Mouse (Mus musculus) limb, embryonic 12.5 days (tissue): Measurements from ENCODE around the gene Ifnlr1. TPM values are rescaled to one million over a fixed set of nuclear protein-coding genes. Genes with fewer than 3 reads are reported as not detected.
"Not testable (repeated sequence)": the region's sequence is repeated elsewhere in the genome, so short reads cannot be mapped to it uniquely, and the experiment has no call there.

Experiments
- ATAC-seq: fragments of 200-750 bp; cut with Nextera tagmentation; 2 replicates; pipeline ENCODE4 v1.8.0; 2017; ENCODE audit warnings: low read depth, moderate TSS enrichment; ENCODE audit not compliant: insufficient number of reproducible peaks, insufficient read depth, low FRiP score, low TSS enrichment
- H3K27ac ChIP-seq: fragments of 300-500 bp; sonication (generic); 2 replicates; pipeline ENCODE4 v1.5.1; 2016; ENCODE audit warnings: mild to moderate bottlenecking, moderate library complexity
- H3K27me3 ChIP-seq: fragments of 300-500 bp; sonication (generic); 2 replicates; pipeline ENCODE4 v1.6.1; 2016; ENCODE audit warnings: mild to moderate bottlenecking, moderate library complexity
- H3K36me3 ChIP-seq: fragments of 300-500 bp; sonication (generic); 2 replicates; pipeline ENCODE4 v1.6.1; 2016; ENCODE audit warnings: mild to moderate bottlenecking, moderate library complexity
- H3K4me1 ChIP-seq: fragments of 300-500 bp; sonication (generic); replicated peaks from 2 replicates; pipeline ENCODE4 v1.6.1; 2016
- H3K4me2 ChIP-seq: fragments of 300-500 bp; sonication (generic); 2 replicates; pipeline ENCODE4 v1.6.1; 2016; ENCODE audit warnings: mild to moderate bottlenecking, moderate library complexity
- H3K4me3 ChIP-seq: fragments of 300-500 bp; sonication (generic); replicated peaks from 2 replicates; pipeline ENCODE4 v1.5.1; 2016; ENCODE audit warnings: mild to moderate bottlenecking
- H3K9ac ChIP-seq: fragments of 300-500 bp; sonication (generic); replicated peaks from 2 replicates; pipeline ENCODE4 v1.6.1; 2016; ENCODE audit warnings: mild to moderate bottlenecking, moderate library complexity
- H3K9me3 ChIP-seq: fragments of 300-500 bp; sonication (generic); 2 replicates; pipeline ENCODE4 v1.6.1; 2016; ENCODE audit warnings: mild to moderate bottlenecking, moderate library complexity
- WGBS: fragments of 180-500 bp; shearing (Covaris S2); methylation state at CpG from one replicate; pipeline ENCODE4 v1.1.7; 2016; 5-methylcytosine and 5-hydroxymethylcytosine counted together
- polyA plus RNA-seq: library from polyadenylated mRNA; unstranded; fragments of >200 nt; fragmentation: Nextera tagmentation; extraction: Ambion mirVana; gene quantifications from 2 replicates; pipeline ENCODE4 v1.2.1, GENCODE M21; 2016

Gene Ifnlr1
- polyA plus RNA-seq, 1 experiment from 2014 or later, result 0.81 TPM

DNA sequence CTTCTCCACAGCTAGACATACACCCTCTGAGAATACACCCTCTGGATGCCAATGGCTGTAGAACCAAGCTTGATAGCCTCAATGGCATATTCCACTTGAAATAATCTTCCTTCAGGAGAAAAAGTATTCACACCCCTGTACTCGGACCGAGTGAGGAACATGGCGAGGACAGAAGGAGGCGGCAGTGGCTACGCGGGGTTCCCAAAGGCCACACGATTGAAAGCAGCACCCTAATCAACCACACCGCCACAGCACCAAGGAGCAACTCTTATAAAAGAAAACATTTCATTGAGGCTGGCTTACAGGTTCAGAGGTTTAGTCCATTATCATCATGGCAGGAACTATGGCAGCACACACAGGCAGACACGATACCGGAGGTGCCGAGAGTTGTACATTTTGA is 30.4 kb downstream of the Ifnlr1 start:
- H3K27ac ChIP-seq, H3K4me3 ChIP-seq, H3K9ac ChIP-seq, H3K27me3 ChIP-seq, ATAC-seq, H3K4me2 ChIP-seq, H3K36me3 ChIP-seq, H3K4me1 ChIP-seq: not testable (repeated sequence)
- WGBS, result 96% methylated on average over 11 of the region's 11 CpGs
- H3K9me3 ChIP-seq, result 0 out of 2 replicates have a peak, but pooled peaks cover 12% of the 10 kb centered on the region

DNA sequence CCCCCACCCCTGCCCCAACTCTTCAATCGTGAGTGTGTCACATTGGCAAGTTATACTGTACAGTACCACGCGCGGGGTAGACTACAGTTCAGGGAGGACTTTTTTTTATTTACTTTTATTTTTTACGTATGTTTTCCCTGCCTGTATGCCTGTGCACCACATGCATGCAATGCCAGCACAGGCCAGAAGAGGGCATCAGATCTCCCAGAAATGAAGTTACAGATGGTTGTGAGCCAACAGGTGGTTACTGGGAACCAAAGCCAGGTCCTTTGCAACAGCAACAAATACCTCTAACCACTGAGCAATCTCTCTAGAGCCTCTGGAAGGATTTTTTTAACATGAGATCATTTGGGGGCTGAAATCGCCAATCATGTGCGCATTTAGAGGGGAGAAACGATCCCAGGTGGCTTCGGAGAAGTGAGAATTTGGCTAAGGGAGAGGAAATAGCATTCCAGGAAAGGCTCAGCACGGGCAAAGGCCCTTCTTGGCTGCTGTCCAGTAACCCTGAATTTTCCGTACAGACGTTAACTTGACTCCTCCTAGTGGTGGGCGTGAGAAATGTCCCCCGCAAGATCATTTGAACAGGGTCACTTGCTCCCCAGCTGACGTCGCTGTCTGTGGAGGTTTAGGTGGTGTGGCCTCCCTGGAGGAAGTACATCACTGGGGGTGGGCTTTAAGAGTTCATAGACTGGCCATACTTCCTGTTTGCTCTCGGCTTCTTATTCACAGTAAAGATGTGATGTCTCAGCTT is 36.6 kb downstream of the Ifnlr1 start:
- Histone ChIP-seq H3K4me2 (no peak overlapping the region), H3K9me3 (peaks cover 20% of the 10 kb centered on the region), H3K4me3 (no peak overlapping the region), H3K9ac (no peak overlapping the region), H3K27ac (no peak overlapping the region), H3K27me3 (no peaks in the 10 kb centered on the region), H3K36me3 (no peaks in the 10 kb centered on the region), H3K4me1 (no peaks in the 10 kb centered on the region)
- 76% methylated on average over 17 of the region's 17 CpGs for WGBS
- ATAC-seq, result no peak

DNA sequence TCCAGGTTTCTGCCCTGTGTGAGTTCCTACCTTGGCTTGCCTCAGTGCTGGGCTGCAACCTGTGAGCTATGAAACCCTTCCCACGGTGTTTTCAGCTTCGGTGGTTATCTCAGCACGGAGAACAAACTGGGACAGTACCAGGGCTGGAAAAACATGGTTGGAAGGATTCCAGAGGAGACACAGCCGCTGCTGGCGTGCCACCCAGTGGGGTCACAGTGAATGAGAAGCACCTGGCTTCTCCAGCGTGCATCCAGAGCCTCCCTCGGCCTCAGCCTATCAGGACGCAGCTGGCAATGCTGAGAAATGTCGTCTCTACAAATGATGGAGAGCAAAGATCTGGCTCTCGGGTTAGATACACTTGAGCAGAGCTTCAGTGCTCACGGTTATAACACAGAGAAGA is 40.3 kb downstream of the Ifnlr1 start:
- 75% methylated on average over 11 of the region's 11 CpGs for WGBS
- no peak overlapping the region for H3K4me2 ChIP-seq
- H3K4me3 ChIP-seq, result no peak overlapping the region
- no peak overlapping the region for H3K27ac ChIP-seq
- no peaks in the 10 kb centered on the region for H3K4me1 ChIP-seq
- no peaks in the 10 kb centered on the region for H3K27me3 ChIP-seq
- no peak for ATAC-seq
- H3K36me3 ChIP-seq, result no peaks in the 10 kb centered on the region
- no peak overlapping the region for H3K9ac ChIP-seq
- H3K9me3 ChIP-seq, result peaks cover 8% of the 10 kb centered on the region

DNA sequence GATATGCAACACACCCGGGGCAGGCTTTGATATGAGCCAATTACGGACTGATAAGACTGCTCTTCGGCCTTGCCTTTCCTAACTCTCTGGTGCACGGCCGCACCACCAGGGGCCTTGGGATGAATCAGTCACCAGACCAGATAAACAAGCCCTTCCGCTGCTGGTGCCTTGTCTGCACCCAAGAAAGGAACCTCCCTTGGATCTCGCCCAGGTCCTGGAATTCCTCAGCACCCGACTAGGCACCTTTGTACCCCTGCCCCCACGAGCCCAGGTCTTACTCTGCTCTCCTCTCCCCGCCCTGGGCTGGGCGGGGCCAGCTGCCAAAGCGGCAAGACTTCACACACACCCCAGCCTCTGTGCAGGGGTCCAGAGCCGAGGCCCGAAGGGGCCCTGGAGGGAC is 41.7 kb downstream of the Ifnlr1 start, which contains the start of gene Il22ra1:
Gene Il22ra1 (plus strand): TSS at position 356 of the 400 bp plus-strand sequence.
- Histone ChIP-seq H3K9me3 (peaks cover 4% of the 10 kb centered on the region), H3K36me3 (no peaks in the 10 kb centered on the region), H3K27ac (no peak within 1 kb of the TSS), H3K4me2 (no peak within 1 kb of the TSS), H3K9ac (no peak within 1 kb of the TSS), H3K4me1 (no peaks in the 10 kb centered on the region), H3K4me3 (no peak within 1 kb of the TSS), H3K27me3 (no peaks in the 10 kb centered on the region)
- no peak for ATAC-seq
- 31% methylated on average over 14 of the region's 14 CpGs for WGBS

DNA sequence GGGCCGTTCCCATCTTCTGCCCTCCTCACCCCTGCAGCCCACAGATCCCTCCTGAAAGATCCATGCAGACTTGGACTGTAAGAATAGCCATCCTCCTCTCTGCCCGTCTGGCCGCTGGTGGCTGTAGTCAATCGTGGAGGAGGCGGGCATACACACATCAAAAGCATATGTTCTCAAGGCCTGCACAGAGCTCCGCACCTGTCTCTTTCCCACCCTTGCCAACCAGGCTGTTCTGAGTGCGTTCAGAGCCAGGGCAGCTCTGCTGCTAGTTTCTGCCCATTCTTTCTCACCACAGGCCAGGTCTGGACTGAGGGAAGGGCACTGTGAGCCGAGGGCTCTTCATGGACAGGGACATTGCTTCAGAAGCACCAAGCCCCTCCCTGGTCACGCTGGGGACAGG is 44.1 kb downstream of the Ifnlr1 start:
- Histone ChIP-seq H3K27ac (no peak overlapping the region), H3K9me3 (peaks cover 9% of the 10 kb centered on the region; the same call in 1 of the 2 replicates), H3K4me3 (no peak overlapping the region), H3K4me1 (no peaks in the 10 kb centered on the region), H3K4me2 (no peak overlapping the region), H3K27me3 (no peaks in the 10 kb centered on the region), H3K36me3 (no peaks in the 10 kb centered on the region), H3K9ac (no peak overlapping the region)
- WGBS, result 57% methylated on average over 9 of the region's 9 CpGs
- no peak for ATAC-seq

DNA sequence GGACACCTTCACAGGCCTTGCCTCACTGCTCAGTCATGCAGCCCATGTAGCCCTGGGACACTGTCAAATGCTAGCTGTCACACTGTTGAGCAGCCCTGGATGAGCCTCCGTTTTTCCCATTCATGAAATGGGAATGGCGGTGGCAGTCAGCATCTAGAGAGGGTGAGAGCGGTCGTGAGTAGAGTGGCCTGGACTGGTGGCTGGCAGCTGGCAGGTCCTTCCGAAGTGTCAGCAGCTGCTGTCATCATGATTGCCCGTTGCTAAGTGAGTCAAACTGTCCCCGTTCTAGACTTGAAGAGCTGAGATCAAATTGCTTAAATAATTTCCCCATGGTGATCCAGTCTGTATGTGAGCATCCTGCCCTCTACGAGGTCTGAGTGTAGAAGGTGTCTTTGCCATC is 44.9 kb downstream of the Ifnlr1 start:
- Histone ChIP-seq H3K27ac (no peak overlapping the region), H3K9ac (no peak overlapping the region), H3K9me3 (peaks cover 9% of the 10 kb centered on the region; the same call in 1 of the 2 replicates), H3K36me3 (no peaks in the 10 kb centered on the region), H3K4me3 (no peak overlapping the region), H3K4me2 (no peak overlapping the region), H3K4me1 (no peaks in the 10 kb centered on the region), H3K27me3 (no peaks in the 10 kb centered on the region)
- 75% methylated on average over 8 of the region's 8 CpGs for WGBS
- no peak for ATAC-seq

DNA sequence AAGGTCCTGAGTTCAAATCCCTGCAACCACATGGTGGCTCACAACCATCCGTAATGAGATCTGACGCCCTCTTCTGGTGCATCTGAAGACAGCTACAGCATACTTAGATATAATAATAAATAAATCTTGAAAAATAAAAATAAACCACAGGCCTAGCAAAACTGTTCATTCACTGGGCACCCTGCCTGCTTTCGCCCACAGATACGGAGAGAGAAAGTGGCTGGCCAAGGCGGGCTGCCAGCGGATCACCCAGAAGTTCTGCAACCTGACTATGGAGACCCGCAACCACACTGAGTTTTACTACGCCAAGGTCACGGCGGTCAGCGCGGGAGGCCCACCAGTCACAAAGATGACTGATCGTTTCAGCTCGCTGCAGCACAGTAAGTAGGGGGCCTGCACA is 47.8 kb downstream of the Ifnlr1 start:
- H3K9ac ChIP-seq, result no peak overlapping the region
- WGBS, result 95% methylated on average over 14 of the region's 14 CpGs
- H3K4me1 ChIP-seq, result peaks cover 15% of the 10 kb centered on the region
- H3K9me3 ChIP-seq, result peaks cover 9% of the 10 kb centered on the region; the same call in 1 of the 2 replicates
- no peaks in the 10 kb centered on the region for H3K27me3 ChIP-seq
- H3K36me3 ChIP-seq, result no peaks in the 10 kb centered on the region
- H3K4me3 ChIP-seq, result no peak overlapping the region
- no peak overlapping the region for H3K4me2 ChIP-seq
- ATAC-seq, result no peak
- no peak overlapping the region for H3K27ac ChIP-seq

DNA sequence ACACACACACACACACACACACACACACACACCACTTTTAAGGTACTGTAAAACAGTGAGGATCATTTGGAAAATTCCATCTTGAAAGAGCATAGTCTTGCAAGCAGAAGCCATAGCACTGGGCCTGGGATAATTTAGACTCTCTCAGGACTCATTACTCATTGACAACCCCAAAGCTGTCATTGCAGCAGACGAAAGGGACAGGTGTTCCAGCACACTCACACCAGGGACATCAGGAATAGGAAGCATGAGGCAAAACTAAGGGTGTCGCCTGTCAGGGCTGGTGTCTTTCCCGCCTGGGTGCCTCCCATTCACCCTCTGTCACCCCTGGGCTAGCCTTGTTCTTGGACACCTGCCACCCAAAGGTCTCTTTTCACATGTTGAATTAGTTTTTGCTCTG is 50.8 kb downstream of the Ifnlr1 start:
- WGBS, result 67% methylated on average over 3 of the region's 3 CpGs
- no peak overlapping the region for H3K9ac ChIP-seq
- H3K4me1 ChIP-seq, result peaks cover 25% of the 10 kb centered on the region
- no peak for ATAC-seq
- H3K36me3 ChIP-seq, result no peaks in the 10 kb centered on the region
- no peak overlapping the region for H3K4me2 ChIP-seq
- no peak overlapping the region for H3K4me3 ChIP-seq
- no peak overlapping the region for H3K27ac ChIP-seq
- H3K27me3 ChIP-seq, result no peaks in the 10 kb centered on the region
- H3K9me3 ChIP-seq, result peaks cover 9% of the 10 kb centered on the region; the same call in 1 of the 2 replicates

DNA sequence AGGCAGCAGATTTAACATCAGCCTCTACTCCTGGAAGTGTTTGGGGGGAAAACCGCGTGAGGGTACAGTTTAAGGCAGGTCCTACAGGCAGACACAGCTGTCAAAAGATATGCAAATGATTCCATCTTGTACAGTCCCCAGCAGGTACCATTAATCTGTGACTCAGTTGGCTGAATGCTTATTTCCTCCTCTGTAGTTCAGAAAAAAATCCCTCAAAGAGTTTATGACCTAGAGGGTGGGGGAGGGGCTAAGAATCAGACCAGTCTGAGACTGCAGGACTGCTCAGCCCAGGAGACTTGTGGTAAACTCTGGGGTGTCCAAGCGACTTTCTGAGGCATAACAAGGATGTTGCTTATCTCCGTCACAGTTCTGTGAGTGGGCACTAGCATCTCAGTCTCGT is 52.1 kb downstream of the Ifnlr1 start:
- H3K27ac ChIP-seq, result no peak overlapping the region
- H3K4me2 ChIP-seq, result no peak overlapping the region
- H3K36me3 ChIP-seq, result no peaks in the 10 kb centered on the region
- H3K27me3 ChIP-seq, result no peaks in the 10 kb centered on the region
- ATAC-seq, result no peak
- H3K4me3 ChIP-seq, result no peak overlapping the region
- WGBS, result 39% methylated on average over 5 of the region's 5 CpGs
- peaks cover 25% of the 10 kb centered on the region for H3K4me1 ChIP-seq
- no peak overlapping the region for H3K9ac ChIP-seq
- peaks cover 9% of the 10 kb centered on the region; the same call in 1 of the 2 replicates for H3K9me3 ChIP-seq

DNA sequence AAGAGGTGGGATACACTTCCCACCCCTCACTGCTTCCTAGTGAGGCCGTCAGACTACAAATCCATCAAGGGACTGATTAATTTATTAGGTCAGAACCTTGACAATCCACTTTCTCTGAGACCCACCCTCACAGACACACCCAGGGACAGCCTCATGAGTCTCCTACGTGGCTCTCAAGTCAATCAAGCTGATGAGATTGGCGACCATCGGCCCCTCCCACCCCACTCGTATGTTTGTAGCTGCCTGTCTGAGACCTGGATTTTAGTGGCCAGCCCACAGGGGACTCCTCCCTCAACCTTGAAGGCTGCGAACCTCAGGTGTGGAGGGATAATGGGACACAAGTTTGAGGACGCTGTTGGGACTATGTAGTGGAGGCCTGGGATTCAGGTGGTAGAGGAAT is 53.1 kb downstream of the Ifnlr1 start:
- Histone ChIP-seq H3K4me1 (peaks cover 27% of the 10 kb centered on the region), H3K27ac (no peak overlapping the region), H3K4me2 (no peak overlapping the region), H3K9me3 (peaks cover 7% of the 10 kb centered on the region; the same call in 1 of the 2 replicates), H3K27me3 (no peaks in the 10 kb centered on the region), H3K4me3 (no peak overlapping the region), H3K36me3 (no peaks in the 10 kb centered on the region), H3K9ac (no peak overlapping the region)
- 51% methylated on average over 7 of the region's 7 CpGs for WGBS
- ATAC-seq, result no peak

DNA sequence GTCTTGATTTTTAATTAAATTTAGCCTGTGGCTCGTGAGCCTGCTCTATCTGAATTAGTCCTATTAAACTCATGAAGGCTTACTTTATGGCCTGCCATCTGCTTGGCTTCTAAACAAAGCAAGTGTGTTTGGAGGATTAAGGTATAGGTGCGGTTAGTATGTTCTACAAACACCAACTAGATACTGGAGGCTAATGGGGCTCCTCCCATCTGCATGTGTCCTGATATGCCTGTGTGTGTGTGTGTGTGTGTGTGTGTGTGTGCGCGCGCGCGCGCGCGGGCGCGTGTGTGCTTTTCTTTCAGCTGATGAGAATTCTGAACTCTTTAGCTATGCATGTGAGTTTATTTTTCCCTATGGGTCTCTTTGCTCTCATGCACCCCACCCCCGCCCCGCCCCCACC is 53.6 kb downstream of the Ifnlr1 start:
- 88% methylated on average over 14 of the region's 14 CpGs for WGBS
- Histone ChIP-seq H3K36me3 (no peaks in the 10 kb centered on the region), H3K4me2 (no peak overlapping the region), H3K9me3 (0 out of 2 replicates have a peak, but pooled peaks cover 2% of the 10 kb centered on the region), H3K4me3 (no peak overlapping the region), H3K9ac (no peak overlapping the region), H3K27ac (no peak overlapping the region), H3K4me1 (peaks cover 27% of the 10 kb centered on the region), H3K27me3 (no peaks in the 10 kb centered on the region)
- no peak for ATAC-seq

DNA sequence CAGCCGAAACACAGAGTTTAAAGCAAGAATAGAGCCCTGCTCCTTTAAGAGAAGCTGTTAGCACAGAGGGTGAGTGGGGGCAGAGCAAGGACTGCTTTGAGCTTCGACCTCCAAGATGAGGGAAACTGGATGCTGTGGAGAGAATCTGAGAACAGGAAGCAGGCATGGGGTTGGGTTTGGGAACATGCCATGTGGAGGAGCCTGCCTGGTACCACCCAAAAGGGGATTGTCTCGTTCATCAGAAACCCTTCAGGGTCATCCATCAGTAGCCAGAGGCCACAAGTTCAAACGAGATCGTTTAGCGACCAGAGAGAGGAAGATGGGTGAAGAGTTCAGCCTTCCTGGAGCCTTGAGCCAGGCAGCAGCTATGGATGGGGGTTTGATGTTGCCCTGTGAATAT is 57.4 kb downstream of the Ifnlr1 start:
- no peaks in the 10 kb centered on the region for H3K36me3 ChIP-seq
- H3K4me2 ChIP-seq, result no peak overlapping the region
- no peak overlapping the region for H3K4me3 ChIP-seq
- no peaks in the 10 kb centered on the region for H3K27me3 ChIP-seq
- no peak for ATAC-seq
- H3K4me1 ChIP-seq, result peaks cover 16% of the 10 kb centered on the region
- H3K27ac ChIP-seq, result no peak overlapping the region
- 12% methylated on average over 6 of the region's 6 CpGs for WGBS
- H3K9ac ChIP-seq, result no peak overlapping the region
- H3K9me3 ChIP-seq, result no peaks in the 10 kb centered on the region
